Mouse (Mus musculus) liver, embryonic 15.5 days (tissue): ENCODE measurements around the gene Gm42906. TPM values are rescaled to one million over a fixed set of nuclear protein-coding genes. Genes with fewer than 3 reads are reported as not detected.

Source experiments
- ATAC-seq: fragments of 200-750 bp; cut with Nextera tagmentation; 2 replicates; pipeline ENCODE4 v1.8.0; 2017; ENCODE audit warnings: moderate number of reproducible peaks, mild to moderate bottlenecking, moderate library complexity; ENCODE audit not compliant: insufficient read depth
- H3K27ac ChIP-seq: fragments of 300-500 bp; sonication (generic); replicated peaks from 2 replicates; pipeline ENCODE4 v1.5.1; 2015; ENCODE audit warnings: mild to moderate bottlenecking, inconsistent platforms
- H3K27me3 ChIP-seq: fragments of 300-500 bp; sonication (generic); 2 replicates; pipeline ENCODE4 v1.6.1; 2015; ENCODE audit warnings: mild to moderate bottlenecking, inconsistent platforms
- H3K36me3 ChIP-seq: fragments of 300-500 bp; sonication (generic); replicated peaks from 2 replicates; pipeline ENCODE4 v1.6.1; 2015; ENCODE audit warnings: moderate library complexity, mild to moderate bottlenecking, inconsistent platforms
- H3K4me1 ChIP-seq: fragments of 300-500 bp; sonication (generic); replicated peaks from 2 replicates; pipeline ENCODE4 v1.6.1; 2015; ENCODE audit warnings: inconsistent platforms
- H3K4me2 ChIP-seq: fragments of 300-500 bp; sonication (generic); 2 replicates; pipeline ENCODE4 v1.6.1; 2015; ENCODE audit warnings: moderate library complexity, mild to moderate bottlenecking, inconsistent platforms
- H3K4me3 ChIP-seq: fragments of 300-500 bp; sonication (generic); replicated peaks from 2 replicates; pipeline ENCODE4 v1.5.1; 2015; ENCODE audit warnings: mild to moderate bottlenecking, inconsistent platforms
- H3K9ac ChIP-seq: fragments of 300-500 bp; sonication (generic); 2 replicates; pipeline ENCODE4 v1.6.1; 2015; ENCODE audit warnings: moderate library complexity, mild to moderate bottlenecking, inconsistent platforms
- H3K9me3 ChIP-seq: fragments of 300-500 bp; sonication (generic); replicated peaks from 2 replicates; pipeline ENCODE4 v1.6.1; 2016; ENCODE audit warnings: inconsistent platforms
- WGBS: fragments of 180-500 bp; shearing (Covaris S2); methylation state at CpG from one replicate; pipeline ENCODE4 v1.1.7; 2015; ENCODE audit warnings: mixed read lengths; ENCODE audit not compliant: insufficient replicate concordance; 5-methylcytosine and 5-hydroxymethylcytosine counted together
- polyA plus RNA-seq: library from polyadenylated mRNA; unstranded; fragments of >200 nt; fragmentation: Nextera tagmentation; extraction: Ambion mirVana; gene quantifications from 2 replicates; pipeline ENCODE4 v1.2.1, GENCODE M21; 2015

The Gm42906 gene
- polyA plus RNA-seq, 1 experiment from 2014 or later: not detected

DNA sequence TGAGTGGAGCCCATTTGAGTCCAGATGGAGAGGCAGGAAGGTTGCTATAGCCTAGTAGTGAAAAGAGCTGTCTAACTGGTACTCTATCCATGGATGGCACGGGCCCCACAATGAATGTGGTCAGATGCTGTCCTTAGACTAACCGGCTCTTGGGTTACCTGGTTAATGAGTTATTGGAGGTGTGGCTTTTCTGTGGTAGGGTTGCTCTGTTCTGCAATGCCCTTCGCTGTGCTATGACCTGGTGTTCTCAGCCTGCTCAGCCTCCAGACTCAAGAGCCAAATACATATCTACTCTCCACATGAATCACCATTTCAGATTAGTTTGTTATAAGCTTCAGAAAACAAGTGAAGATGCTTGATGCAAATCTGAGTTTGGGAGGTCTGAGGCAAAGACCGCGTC is 385.1 kb downstream of the Gm42906 start:
- H3K36me3 ChIP-seq: 0 out of 2 replicates have a peak, but pooled peaks cover 3% of the 10 kb centered on the region
- peak; percentile 49; the same call in 1 of the 2 replicates for ATAC-seq

DNA sequence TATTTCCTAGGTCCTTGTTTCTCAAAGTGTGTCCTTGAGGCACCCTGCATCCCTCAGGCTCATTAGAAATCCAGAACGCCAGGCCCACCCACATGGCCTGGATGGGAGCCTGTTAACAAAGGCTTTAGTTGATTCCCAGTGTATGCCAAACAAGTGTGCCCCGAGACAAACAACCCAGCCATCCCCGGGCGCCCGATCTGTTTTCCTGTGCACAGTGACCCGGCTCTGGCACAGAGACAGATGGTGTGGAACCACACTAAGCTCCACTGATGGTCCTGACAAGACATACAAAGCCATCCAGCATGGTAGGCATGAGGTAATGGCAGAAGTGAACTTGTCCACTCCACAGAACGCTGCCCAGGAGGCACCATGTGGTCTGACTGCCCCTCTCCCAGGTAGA is 390.1 kb downstream of the Gm42906 start:
- Histone ChIP-seq H3K27ac (no peak overlapping the region), H3K36me3 (no peaks in the 10 kb centered on the region), H3K4me1 (no peaks in the 10 kb centered on the region), H3K4me3 (no peak overlapping the region), H3K27me3 (no peaks in the 10 kb centered on the region), H3K9me3 (no peaks in the 10 kb centered on the region), H3K9ac (no peak overlapping the region), H3K4me2 (no peak overlapping the region)
- no peak for ATAC-seq
- 72% methylated on average over 7 of the region's 7 CpGs for whole genome bisulfite sequencing

More for the DNA sequence above, 385.1 kb downstream of the Gm42906 start:
- 75% methylated on average over 5 of the region's 5 CpGs for WGBS
- Histone ChIP-seq H3K9me3 (no peaks in the 10 kb centered on the region), H3K9ac (no peak overlapping the region), H3K4me3 (no peak overlapping the region), H3K4me1 (no peaks in the 10 kb centered on the region), H3K27me3 (no peaks in the 10 kb centered on the region), H3K4me2 (no peak overlapping the region), H3K27ac (no peak overlapping the region)

DNA sequence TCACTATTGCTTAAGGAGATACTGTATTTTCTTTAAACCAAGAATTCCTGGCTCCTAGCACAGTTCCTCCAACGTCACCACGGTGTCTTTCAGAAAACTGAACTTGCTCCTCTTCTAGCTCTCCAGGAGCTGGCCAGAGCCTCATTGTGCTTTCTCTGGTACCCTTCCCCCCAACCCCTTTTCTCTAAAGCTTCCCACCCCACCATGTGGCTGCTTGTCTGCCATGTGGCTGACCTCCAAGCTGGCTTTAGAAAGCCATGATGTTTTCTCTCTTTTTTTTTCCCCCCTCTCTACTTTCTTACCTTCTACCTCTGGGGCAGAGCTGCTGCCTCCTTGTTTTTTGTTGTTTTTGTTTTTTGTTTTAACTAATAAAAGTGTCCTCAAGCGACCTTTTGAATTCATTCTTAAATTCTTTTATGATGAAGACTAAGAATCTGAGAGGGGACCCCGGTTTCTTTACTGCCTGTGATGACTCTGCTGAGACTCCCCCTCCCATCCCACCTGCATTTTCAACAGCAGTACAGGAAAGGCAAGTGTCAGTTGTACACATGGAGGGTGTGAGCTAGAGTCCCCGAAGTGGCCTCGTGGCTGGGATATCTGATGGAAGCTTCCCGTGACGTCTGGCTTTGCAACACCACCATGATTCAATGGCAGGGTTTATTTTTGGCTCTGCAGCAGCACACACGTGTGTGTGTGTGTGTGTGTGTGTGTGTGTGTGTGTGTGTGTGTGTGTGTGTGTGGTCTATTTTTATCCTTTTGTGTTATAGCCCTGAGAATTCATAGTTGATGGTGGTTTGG is 393.0 kb downstream of the Gm42906 start:
- no peak for ATAC-seq
- no peaks in the 10 kb centered on the region for H3K36me3 ChIP-seq
- 32% methylated on average over 9 of the region's 9 CpGs for WGBS
- no peak overlapping the region for H3K27ac ChIP-seq
- no peaks in the 10 kb centered on the region for H3K27me3 ChIP-seq
- H3K4me3 ChIP-seq: no peak overlapping the region
- H3K4me1 ChIP-seq: no peaks in the 10 kb centered on the region
- no peak overlapping the region for H3K9ac ChIP-seq
- H3K4me2 ChIP-seq: no peak overlapping the region
- no peaks in the 10 kb centered on the region for H3K9me3 ChIP-seq

DNA sequence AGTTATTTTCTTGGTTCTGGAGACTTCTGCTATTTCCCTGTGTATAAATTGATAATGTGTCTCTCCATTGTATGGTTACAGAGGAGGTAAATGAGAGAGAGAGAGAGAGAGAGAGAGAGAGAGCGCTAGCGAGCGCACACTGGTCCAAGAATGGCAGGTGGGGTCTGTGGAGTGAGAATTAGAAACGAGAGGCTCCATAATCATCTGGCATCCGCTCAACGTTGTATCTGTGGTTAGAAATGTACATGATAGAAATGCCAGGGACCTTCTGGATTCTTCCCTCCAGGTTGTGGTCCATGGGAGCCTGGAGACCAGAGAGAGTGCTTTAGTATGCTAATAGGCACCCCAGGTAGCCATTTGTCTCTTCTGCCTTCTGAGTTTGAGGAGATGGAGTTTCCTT is 399.1 kb downstream of the Gm42906 start:
- Histone ChIP-seq H3K4me3 (no peak overlapping the region), H3K9me3 (no peaks in the 10 kb centered on the region), H3K36me3 (no peaks in the 10 kb centered on the region), H3K4me2 (no peak overlapping the region), H3K4me1 (no peaks in the 10 kb centered on the region), H3K27ac (no peak overlapping the region), H3K27me3 (no peaks in the 10 kb centered on the region), H3K9ac (no peak overlapping the region)
- 60% methylated on average over 6 of the region's 6 CpGs for WGBS
- no peak for ATAC-seq

DNA sequence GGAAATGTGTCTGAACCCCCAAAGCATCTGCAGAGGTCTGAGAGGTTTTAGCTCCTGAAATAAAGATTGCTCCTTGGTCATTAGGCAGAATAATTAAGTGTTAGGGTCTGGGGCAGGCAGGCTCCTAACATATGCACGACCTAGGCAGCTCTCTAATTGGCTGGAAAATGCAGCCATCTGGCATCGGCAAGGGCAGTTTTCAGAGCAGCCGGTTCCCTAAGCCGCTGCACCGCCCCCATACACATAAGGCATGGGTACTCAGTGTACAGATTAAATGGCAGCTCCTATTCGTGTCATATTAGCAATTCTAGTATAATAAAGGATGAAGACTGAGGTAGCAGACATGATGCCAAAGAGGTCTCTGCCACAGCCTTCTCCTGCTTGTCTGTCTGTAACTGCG is 400.8 kb downstream of the Gm42906 start:
- WGBS: 65% methylated on average over 7 of the region's 7 CpGs
- Histone ChIP-seq H3K4me2 (no peak overlapping the region), H3K9me3 (no peaks in the 10 kb centered on the region), H3K4me3 (no peak overlapping the region), H3K27me3 (no peaks in the 10 kb centered on the region), H3K9ac (no peak overlapping the region), H3K4me1 (no peaks in the 10 kb centered on the region), H3K36me3 (no peaks in the 10 kb centered on the region), H3K27ac (no peak overlapping the region)
- no peak for ATAC-seq

DNA sequence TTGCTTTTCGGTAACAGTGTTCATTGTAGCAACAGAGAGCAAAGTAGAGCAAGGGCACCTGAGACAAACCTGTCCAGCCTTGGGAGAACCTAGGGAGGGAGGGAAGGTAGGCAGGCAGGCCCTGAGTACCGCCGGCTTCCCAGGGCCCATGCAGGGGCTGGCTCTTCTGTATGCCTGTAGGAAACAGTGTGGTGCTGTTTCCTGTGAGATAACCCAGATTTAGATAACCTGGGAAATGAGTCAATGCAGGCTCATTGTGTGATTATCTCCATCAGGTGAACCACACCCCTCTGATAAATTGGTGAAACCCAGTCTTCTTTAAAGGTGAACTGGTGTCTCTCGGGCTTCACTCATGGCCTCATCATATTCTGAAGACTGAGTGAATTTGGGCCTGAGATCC is 401.9 kb downstream of the Gm42906 start:
- Histone ChIP-seq H3K4me1 (no peaks in the 10 kb centered on the region), H3K9me3 (no peaks in the 10 kb centered on the region), H3K27ac (no peak overlapping the region), H3K4me3 (no peak overlapping the region), H3K27me3 (no peaks in the 10 kb centered on the region), H3K4me2 (no peak overlapping the region), H3K9ac (no peak overlapping the region), H3K36me3 (no peaks in the 10 kb centered on the region)
- WGBS: 45% methylated on average over 4 of the region's 4 CpGs
- ATAC-seq: no peak

DNA sequence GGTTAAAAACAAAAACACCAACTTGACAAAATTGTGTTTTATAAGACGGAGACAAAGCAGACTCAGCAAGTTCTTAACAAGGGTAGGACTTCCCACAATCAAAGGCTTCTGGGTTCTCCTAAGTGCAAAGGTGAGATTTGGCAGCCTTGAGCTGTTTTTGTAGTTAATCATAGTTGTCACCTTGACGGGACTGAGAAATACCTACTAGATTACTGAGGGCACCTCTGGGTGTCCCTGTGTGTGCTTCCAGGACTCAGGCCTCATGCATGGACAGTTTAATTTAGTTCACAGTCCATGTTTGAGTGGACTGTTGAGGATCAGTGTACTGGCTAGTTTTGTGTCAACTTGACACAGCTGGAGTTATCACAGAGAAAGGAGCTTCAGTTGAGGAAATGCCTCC is 403.5 kb downstream of the Gm42906 start:
- H3K9ac ChIP-seq: no peak overlapping the region
- 57% methylated on average over 2 of the region's 2 CpGs for WGBS
- H3K4me1 ChIP-seq: no peaks in the 10 kb centered on the region
- H3K9me3 ChIP-seq: no peaks in the 10 kb centered on the region
- H3K4me3 ChIP-seq: no peak overlapping the region
- no peak overlapping the region for H3K27ac ChIP-seq
- no peaks in the 10 kb centered on the region for H3K36me3 ChIP-seq
- no peak for ATAC-seq
- H3K27me3 ChIP-seq: no peaks in the 10 kb centered on the region
- no peak overlapping the region for H3K4me2 ChIP-seq

DNA sequence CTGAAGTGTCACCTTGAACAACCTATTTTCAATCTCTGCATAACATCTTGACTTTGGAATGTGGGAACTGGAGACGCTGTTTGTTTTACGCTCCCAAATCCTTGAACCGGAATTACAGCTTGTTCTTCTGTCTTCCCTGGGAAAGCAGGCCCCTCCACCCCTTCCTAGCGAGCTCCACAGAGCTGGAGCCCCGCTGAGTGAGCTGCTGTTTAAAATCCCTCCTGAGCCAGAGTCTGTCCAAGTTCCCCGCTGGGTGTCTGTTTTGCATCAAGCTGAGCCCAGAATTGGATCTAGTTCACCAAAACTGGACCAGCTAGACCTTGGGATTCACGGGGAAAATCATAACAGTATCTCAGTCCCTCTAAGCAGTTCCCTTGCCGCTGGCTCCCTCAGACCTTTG is 404.5 kb downstream of the Gm42906 start:
- ATAC-seq: no peak
- Histone ChIP-seq H3K9me3 (no peaks in the 10 kb centered on the region), H3K27me3 (no peaks in the 10 kb centered on the region), H3K27ac (no peak overlapping the region), H3K36me3 (no peaks in the 10 kb centered on the region), H3K9ac (no peak overlapping the region), H3K4me1 (no peaks in the 10 kb centered on the region), H3K4me2 (no peak overlapping the region), H3K4me3 (no peak overlapping the region)
- WGBS: 46% methylated on average over 8 of the region's 8 CpGs

DNA sequence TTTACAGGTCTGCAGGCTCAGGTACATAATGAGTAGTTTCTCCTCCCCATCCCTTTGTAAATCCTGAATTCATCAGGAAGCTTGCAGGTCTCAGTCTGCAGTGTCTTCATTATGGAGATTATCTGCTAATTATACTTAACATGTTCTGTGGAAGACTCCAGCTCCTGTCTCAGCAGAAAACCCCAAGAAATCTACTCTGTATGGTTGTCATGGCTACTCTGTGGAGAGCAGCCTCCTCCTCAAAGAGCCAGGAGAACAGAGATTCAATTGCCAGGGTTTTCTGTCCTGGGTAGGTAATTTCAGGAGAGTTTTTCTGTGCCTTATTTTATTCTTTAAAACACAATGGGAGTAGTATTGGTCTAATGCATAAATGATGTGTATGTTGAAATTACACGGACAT is 405.0 kb downstream of the Gm42906 start:
- no peak overlapping the region for H3K4me3 ChIP-seq
- no peak overlapping the region for H3K27ac ChIP-seq
- no peaks in the 10 kb centered on the region for H3K36me3 ChIP-seq
- 53% methylated on average over 1 of the region's 1 CpGs for WGBS
- no peaks in the 10 kb centered on the region for H3K4me1 ChIP-seq
- no peaks in the 10 kb centered on the region for H3K27me3 ChIP-seq
- no peak overlapping the region for H3K4me2 ChIP-seq
- no peak for ATAC-seq
- H3K9ac ChIP-seq: no peak overlapping the region
- H3K9me3 ChIP-seq: no peaks in the 10 kb centered on the region

DNA sequence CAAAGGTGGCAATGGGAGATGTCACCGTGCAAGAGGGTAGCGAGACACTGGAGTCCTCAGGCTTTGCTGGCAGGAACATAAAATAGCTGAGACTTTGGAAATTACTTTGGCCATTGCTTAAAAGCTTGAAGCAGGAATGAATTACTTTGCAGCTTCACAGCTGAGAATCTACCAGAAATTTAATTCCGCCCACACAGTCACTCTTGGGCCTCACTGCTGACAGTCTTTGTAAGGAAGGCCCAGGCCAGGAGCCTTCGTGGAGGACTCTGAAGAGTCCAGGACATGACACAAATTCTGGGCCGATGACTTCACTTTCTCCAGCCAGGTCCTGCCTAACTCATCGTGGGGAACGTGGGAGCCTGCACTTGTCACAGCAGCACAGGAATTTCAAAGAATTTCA is 405.9 kb downstream of the Gm42906 start:
- no peaks in the 10 kb centered on the region for H3K4me1 ChIP-seq
- WGBS: 69% methylated on average over 7 of the region's 7 CpGs
- H3K4me3 ChIP-seq: no peak overlapping the region

DNA sequence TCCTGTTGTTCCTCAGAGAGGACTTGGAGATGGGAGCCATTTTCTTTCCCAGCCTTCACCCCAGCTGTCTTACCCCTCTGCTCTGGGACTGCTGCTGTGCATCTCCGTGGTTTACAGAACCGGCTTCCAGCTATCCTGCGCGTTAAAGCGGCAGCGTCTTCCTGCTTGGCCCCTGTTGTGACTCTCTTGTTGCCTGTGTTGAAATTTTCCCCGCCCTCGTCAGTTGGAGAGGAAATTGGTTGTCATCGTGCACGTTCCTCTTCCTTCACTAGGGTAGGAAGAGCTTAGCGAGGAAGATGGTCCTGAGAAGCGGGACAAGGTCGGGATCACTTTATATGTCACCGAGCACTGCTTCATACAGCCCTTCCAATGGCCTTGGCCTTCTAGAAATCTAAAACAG is 407.1 kb downstream of the Gm42906 start:
- ATAC-seq: 0 out of 2 replicates have a peak, but pooled peaks have one; percentile 31
- Histone ChIP-seq H3K27me3 (no peaks in the 10 kb centered on the region), H3K4me2 (no peak overlapping the region), H3K9me3 (no peaks in the 10 kb centered on the region), H3K4me3 (no peak overlapping the region), H3K27ac (no peak overlapping the region), H3K9ac (no peak overlapping the region), H3K4me1 (no peaks in the 10 kb centered on the region), H3K36me3 (no peaks in the 10 kb centered on the region)
- WGBS: 27% methylated on average over 14 of the region's 14 CpGs

More for the DNA sequence above, 405.9 kb downstream of the Gm42906 start:
- no peaks in the 10 kb centered on the region for H3K36me3 ChIP-seq
- no peak for ATAC-seq
- no peak overlapping the region for H3K27ac ChIP-seq
- H3K4me2 ChIP-seq: no peak overlapping the region
- H3K9ac ChIP-seq: no peak overlapping the region
- H3K9me3 ChIP-seq: no peaks in the 10 kb centered on the region
- H3K27me3 ChIP-seq: no peaks in the 10 kb centered on the region
